ENCODE assay signal across 24 mouse cellular contexts in genomic region chr1:30751138-30751907, GRCm38 (mm10).
DNase-seq lines count a peak whose midpoint lies in the region; ATAC-seq and TF ChIP-seq lines count a peak whose summit lies in the region.
"Had no signal": no experiment of that assay in that cellular context is flagged by ENCODE, and none has a peak within 500 bp of the region (broad histone marks: within the 10 kb centered on the region; RNA-seq: fewer than 3 reads in every experiment).

No protein-coding gene starts in this region.

- H3K9ac ChIP-seq in forebrain, embryonic 13.5 days: no peak overlapping the region
- no peak overlapping the region for H3K9ac ChIP-seq in forebrain, embryonic 11.5 days (ENCODE audit: low read length)
- no peak overlapping the region for H3K9ac ChIP-seq in neural tube, embryonic 11.5 days (ENCODE audit: low read length)
- no peak overlapping the region for H3K9ac ChIP-seq in hindbrain, postnatal 0 days (replicated peaks; ENCODE audit: low read length)
- no peak overlapping the region for H3K9ac ChIP-seq in neural tube, embryonic 15.5 days (replicated peaks)
- H3K9ac ChIP-seq: heart, embryonic 12.5 days; liver, embryonic 12.5 days; lung, embryonic 15.5 days had no signal

- no peaks in the 10 kb centered on the region for H3K9me3 ChIP-seq in forebrain, embryonic 13.5 days (replicated peaks)
- no peaks in the 10 kb centered on the region for H3K9me3 ChIP-seq in forebrain, embryonic 11.5 days (ENCODE audit: control insufficient read depth, low read length)
- no peaks in the 10 kb centered on the region for H3K9me3 ChIP-seq in neural tube, embryonic 11.5 days (ENCODE audit: control insufficient read depth, low read length)
- H3K9me3 ChIP-seq in hindbrain, postnatal 0 days (ENCODE audit: low read length): no peaks in the 10 kb centered on the region
- no peaks in the 10 kb centered on the region for H3K9me3 ChIP-seq in neural tube, embryonic 15.5 days (replicated peaks)
- H3K9me3 ChIP-seq: liver, embryonic 12.5 days; lung, embryonic 15.5 days had no signal

- WGBS in forebrain, embryonic 13.5 days: 73% methylated on average over 3 of the region's 3 CpGs
- WGBS in forebrain, embryonic 11.5 days: 80% methylated on average over 3 of the region's 3 CpGs
- WGBS in neural tube, embryonic 11.5 days: 79% methylated on average over 3 of the region's 3 CpGs
- WGBS in hindbrain, postnatal 0 days: 27% methylated on average over 3 of the region's 3 CpGs
- WGBS in neural tube, embryonic 15.5 days: 60% methylated on average over 3 of the region's 3 CpGs

- no peak overlapping the region for H3K4me3 ChIP-seq in forebrain, embryonic 13.5 days
- no peak overlapping the region for H3K4me3 ChIP-seq in forebrain, embryonic 11.5 days (ENCODE audit: low read depth, low read length)
- H3K4me3 ChIP-seq in neural tube, embryonic 11.5 days (ENCODE audit: low read depth, low read length): no peak overlapping the region
- no peak overlapping the region for H3K4me3 ChIP-seq in hindbrain, postnatal 0 days (ENCODE audit: low read length)
- no peak overlapping the region for H3K4me3 ChIP-seq in neural tube, embryonic 15.5 days (replicated peaks)
- H3K4me3 ChIP-seq: gastrocnemius, adult 2 months; heart, embryonic 12.5 days; left cerebral cortex, adult 2 months; liver, embryonic 12.5 days; lung, embryonic 15.5 days had no signal

- no peak for DNase-seq in forebrain, embryonic 11.5 days (ENCODE audit: low spot score)
- DNase-seq in neural tube, embryonic 11.5 days (ENCODE audit: low spot score): no peak
- DNase-seq in neural tube, embryonic 10.5 days (ENCODE audit: extremely low spot score, low spot score): no peak
- peak; percentile 34 for DNase-seq in hindbrain, postnatal 0 days (ENCODE audit: low spot score)
- no peak for DNase-seq in left cerebral cortex, postnatal 4 days
- no peak for DNase-seq in embryo, embryonic 10 days (ENCODE audit: low spot score)
- DNase-seq: adrenal gland, postnatal 14 days; cerebellum, adult 11-12 months; cerebellum, postnatal 36 days; gastrocnemius, adult 2 months; heart, postnatal 14 days; kidney, adult 2 months; kidney, postnatal 14 days; lung, postnatal 4 days; right cerebral cortex, postnatal 25 days had no signal

- ATAC-seq in forebrain, embryonic 13.5 days: peak; percentile 92
- ATAC-seq in forebrain, embryonic 11.5 days (replicated peaks; ENCODE audit: low FRiP score): no peak
- ATAC-seq in neural tube, embryonic 11.5 days (ENCODE audit: insufficient read depth, low FRiP score, low TSS enrichment): peak; percentile 68; the same call in 1 of the 2 replicates
- ATAC-seq in hindbrain, postnatal 0 days: peak; percentile 86
- ATAC-seq in neural tube, embryonic 15.5 days (ENCODE audit: low FRiP score): peak; percentile 89
- ATAC-seq: activated CD4-positive, CD25-positive, alpha-beta regulatory T cell, adult 4 months; CD4-positive, CD25-positive, alpha-beta regulatory T cell, adult 4 months; inflammation-experienced regulatory T-cells, adult 6 months; liver, embryonic 12.5 days had no signal

- no peak overlapping the region for H3K27ac ChIP-seq in forebrain, embryonic 13.5 days
- no peak overlapping the region for H3K27ac ChIP-seq in forebrain, embryonic 11.5 days (ENCODE audit: low read depth, low read length)
- no peak overlapping the region for H3K27ac ChIP-seq in neural tube, embryonic 11.5 days (ENCODE audit: low read depth, low read length)
- H3K27ac ChIP-seq in hindbrain, postnatal 0 days: peak overlapping the region; percentile 41; the same call in 1 of the 2 replicates
- no peak overlapping the region for H3K27ac ChIP-seq in neural tube, embryonic 15.5 days (replicated peaks)
- H3K27ac ChIP-seq: gastrocnemius, adult 2 months; left cerebral cortex, adult 2 months; liver, embryonic 12.5 days; lung, embryonic 15.5 days had no signal

- no peaks in the 10 kb centered on the region for H3K4me1 ChIP-seq in forebrain, embryonic 13.5 days
- H3K4me1 ChIP-seq in forebrain, embryonic 11.5 days (replicated peaks; ENCODE audit: control insufficient read depth, insufficient read depth, low read length): no peaks in the 10 kb centered on the region
- no peaks in the 10 kb centered on the region for H3K4me1 ChIP-seq in neural tube, embryonic 11.5 days (ENCODE audit: control insufficient read depth, insufficient read depth, low read length)
- no peaks in the 10 kb centered on the region for H3K4me1 ChIP-seq in hindbrain, postnatal 0 days (ENCODE audit: insufficient read depth, low read length)
- H3K4me1 ChIP-seq in neural tube, embryonic 15.5 days: peaks cover 3% of the 10 kb centered on the region; the same call in 1 of the 2 replicates
- H3K4me1 ChIP-seq: heart, embryonic 12.5 days; liver, embryonic 12.5 days; lung, embryonic 15.5 days had no signal

- intact Hi-C loops in left cerebral cortex, postnatal 4 days (cut with DNase I): no loop called here

- H3K36me3 ChIP-seq in forebrain, embryonic 13.5 days (ENCODE audit: poor library complexity, severe bottlenecking): no peaks in the 10 kb centered on the region
- H3K36me3 ChIP-seq in forebrain, embryonic 11.5 days (ENCODE audit: control insufficient read depth, insufficient read depth, low read length): no peaks in the 10 kb centered on the region
- H3K36me3 ChIP-seq in neural tube, embryonic 11.5 days (ENCODE audit: control insufficient read depth, insufficient read depth, low read length): no peaks in the 10 kb centered on the region
- no peaks in the 10 kb centered on the region for H3K36me3 ChIP-seq in hindbrain, postnatal 0 days (ENCODE audit: insufficient read depth, low read length)
- H3K36me3 ChIP-seq in neural tube, embryonic 15.5 days: no peaks in the 10 kb centered on the region
- H3K36me3 ChIP-seq: heart, embryonic 12.5 days; liver, embryonic 12.5 days; lung, embryonic 15.5 days had no signal

- no peak overlapping the region for H3K4me2 ChIP-seq in forebrain, embryonic 13.5 days
- no peak overlapping the region for H3K4me2 ChIP-seq in forebrain, embryonic 11.5 days (ENCODE audit: low read depth, low read length, severe bottlenecking)
- no peak overlapping the region for H3K4me2 ChIP-seq in neural tube, embryonic 11.5 days (ENCODE audit: low read depth)
- no peak overlapping the region for H3K4me2 ChIP-seq in hindbrain, postnatal 0 days (ENCODE audit: low read depth, low read length)
- no peak overlapping the region for H3K4me2 ChIP-seq in neural tube, embryonic 15.5 days
- H3K4me2 ChIP-seq: heart, embryonic 12.5 days; liver, embryonic 12.5 days; lung, embryonic 15.5 days had no signal

- no peak for TF ChIP-seq CTCF in hindbrain, postnatal 0 days (IDR thresholded peaks at IDR 0.05; ENCODE audit: low read depth)

- H3K27me3 ChIP-seq in forebrain, embryonic 13.5 days: no peaks in the 10 kb centered on the region
- H3K27me3 ChIP-seq in forebrain, embryonic 11.5 days (ENCODE audit: control insufficient read depth, insufficient read depth, low read length): no peaks in the 10 kb centered on the region
- no peaks in the 10 kb centered on the region for H3K27me3 ChIP-seq in neural tube, embryonic 11.5 days (ENCODE audit: control insufficient read depth, insufficient read depth, low read length)
- no peaks in the 10 kb centered on the region for H3K27me3 ChIP-seq in hindbrain, postnatal 0 days (ENCODE audit: insufficient read depth, low read length)
- H3K27me3 ChIP-seq in neural tube, embryonic 15.5 days (replicated peaks): no peaks in the 10 kb centered on the region
- H3K27me3 ChIP-seq: heart, embryonic 12.5 days; liver, embryonic 12.5 days; lung, embryonic 15.5 days had no signal
